Mouse (Mus musculus): ENCODE measurements at regions not wholly inside any gene's neighbourhood (a gene's known extent, or its start where the extent isn't known, plus 50 kb on each side); places are given as distances from the start of the nearest gene placed in this dataset.
A peak's percentile ranks its signal among the peaks of the same experiment; 100 is the strongest.
"Not testable (repeated sequence)": the region's sequence is repeated elsewhere in the genome, so short reads cannot be mapped to it uniquely, and the experiment has no call there.

GRCm38 (mm10) chr16:61484315-61484714 lies 879.0 kb upstream of the Epha6 start:
- DNase-seq = no peak

GRCm38 (mm10) chr16:61441881-61442280 lies 836.5 kb upstream of the Epha6 start:
- peak; percentile 1 for DNase-seq

- DNase-seq = no peak
These were observed 795.9 kb upstream of the Epha6 start for GRCm38 (mm10) chr16:61401261-61401660.

DNA sequence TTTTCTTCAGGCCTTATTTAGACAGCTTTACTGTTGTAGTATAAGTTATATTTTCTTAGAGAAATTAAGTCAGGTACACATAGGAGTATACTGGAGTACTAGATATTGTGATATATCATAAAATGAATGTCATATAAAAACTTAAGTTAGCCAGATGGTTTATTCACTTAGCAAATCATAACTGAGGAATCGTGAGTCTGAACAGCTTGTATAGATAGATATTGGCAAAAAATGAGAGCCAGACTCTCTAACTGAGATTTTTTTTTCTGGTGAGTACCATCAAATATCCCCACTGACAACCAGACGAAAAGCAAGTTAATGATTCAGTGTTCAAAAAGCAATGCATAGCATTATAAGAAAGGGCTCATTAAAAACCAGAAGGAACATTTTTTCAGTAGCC lies 776.6 kb upstream of the Epha6 start:
- no peak for DNase-seq

DNA sequence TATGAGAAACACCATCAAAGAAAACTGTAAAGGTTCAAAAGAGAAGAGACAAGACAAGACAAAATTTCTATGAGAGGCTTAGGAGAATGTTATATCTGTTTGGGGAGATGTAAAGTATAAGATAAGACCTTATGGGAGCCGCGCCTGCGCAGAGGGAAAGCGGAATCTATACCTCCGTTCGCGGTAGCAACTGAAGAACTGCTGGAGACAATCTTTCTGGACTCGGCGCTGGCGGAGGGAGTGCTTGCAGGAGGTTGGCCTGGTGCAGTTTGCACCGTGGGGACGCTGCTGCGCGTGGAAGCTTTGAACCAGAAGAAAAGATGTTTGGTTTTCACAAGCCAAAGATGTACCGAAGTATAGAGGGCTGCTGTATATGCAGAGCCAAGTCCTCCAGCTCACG lies 771.6 kb upstream of the Epha6 start:
- not testable (repeated sequence) for DNase-seq

Data from embryo, embryonic 11 days (tissue).